In the genomic region with DNA sequence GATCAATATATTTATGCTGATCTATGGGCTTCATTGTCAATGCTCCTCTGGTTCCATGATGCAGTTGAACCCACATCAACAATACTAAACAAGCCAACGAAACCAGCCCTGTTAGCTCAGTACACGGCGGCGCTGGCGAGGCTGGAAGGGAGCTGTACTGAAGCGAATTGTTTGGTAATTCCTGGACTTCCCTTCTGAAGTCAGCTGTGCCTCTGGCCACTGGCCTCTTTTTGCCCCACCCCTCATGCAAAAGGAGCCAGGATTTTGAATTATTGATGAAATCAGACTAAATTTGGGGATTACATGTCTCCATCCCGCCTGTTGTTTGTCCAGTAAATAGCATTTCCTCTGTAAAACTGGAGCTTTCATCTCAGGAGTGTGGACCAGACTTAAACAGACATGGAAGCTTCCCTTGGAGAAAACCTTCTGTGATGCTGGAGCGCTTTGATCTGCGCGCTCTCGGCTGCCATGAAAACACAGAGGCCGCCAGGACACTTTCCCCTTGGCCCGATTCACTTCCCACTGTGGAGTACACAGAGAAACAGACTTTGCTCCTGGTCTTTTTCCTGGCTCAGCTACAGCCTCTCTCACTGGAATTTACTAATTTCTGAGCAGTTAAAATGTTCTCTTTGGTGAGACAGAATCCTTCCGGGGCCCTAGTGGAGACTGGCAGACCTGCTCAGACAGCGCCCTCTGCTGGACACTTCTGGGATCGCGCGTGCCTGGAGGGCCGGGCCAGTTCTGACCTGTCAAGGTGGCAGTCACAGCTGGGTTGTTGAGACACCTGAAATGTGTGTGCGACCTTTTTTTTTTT, we compare ENCODE assay signal across 8 mouse cellular contexts.
DNase-seq lines count a peak whose midpoint lies in the region; ATAC-seq lines count a peak whose summit lies in the region.

No protein-coding gene starts in this region.

- H3K36me3 ChIP-seq in hindbrain, embryonic 13.5 days, result no peaks in the 10 kb centered on the region

- peak; percentile 40; the same call in 1 of the 2 replicates for ATAC-seq in hindbrain, embryonic 13.5 days (ENCODE audit: low FRiP score)

- H3K4me3 ChIP-seq in hindbrain, embryonic 13.5 days, result peak overlapping the region; percentile 24; the same call in 1 of the 2 replicates

- peaks cover 40% of the 10 kb centered on the region for H3K4me1 ChIP-seq in hindbrain, embryonic 13.5 days (replicated peaks)

- no peaks in the 10 kb centered on the region for H3K9me3 ChIP-seq in hindbrain, embryonic 13.5 days

- H3K27ac ChIP-seq in hindbrain, embryonic 13.5 days, result peak overlapping the region; percentile 66; the same call in 1 of the 2 replicates

- 34% methylated on average over 20 of the region's 20 CpGs for WGBS in hindbrain, embryonic 13.5 days

- peak; percentile 12 for DNase-seq in MEL-GATA-1-ER (ENCODE audit: extremely low read depth, low read depth)
- peak; percentile 93 for DNase-seq in cerebellum, adult 9-10 months
- peak; percentile 51 to 83 for DNase-seq in frontal cortex, postnatal 14 days (ENCODE audit: low spot score in 2 of 2)
- DNase-seq in layer of hippocampus, postnatal 25 days (ENCODE audit: extremely low spot score in 1 of 2, low spot score in 1 of 2), result peak; percentile 91 to 99
- peak; percentile 92 for DNase-seq in lung, postnatal 14 days
- DNase-seq in retina, embryonic 14.5 days (ENCODE audit: low spot score), result peak; percentile 91
- DNase-seq in thymus, postnatal 4 days, result peak; percentile 95

- H3K4me2 ChIP-seq in hindbrain, embryonic 13.5 days, result peak overlapping the region; percentile 40

- no peak overlapping the region for H3K9ac ChIP-seq in hindbrain, embryonic 13.5 days

- no peaks in the 10 kb centered on the region for H3K27me3 ChIP-seq in hindbrain, embryonic 13.5 days

Comparison
In these comparisons a context has a peak if more than half of its experiments do, and no peak if none do; other contexts are left out.
1. Peak in every context shown above with its lines: DNase-seq, ATAC-seq, H3K4me3 ChIP-seq and H3K27ac ChIP-seq.
2. DNase-seq: peak in every context shown above with its lines; median percentile 95 in layer of hippocampus, postnatal 25 days; 95 in thymus, postnatal 4 days; 93 in cerebellum, adult 9-10 months; 92 in lung, postnatal 14 days; 91 in retina, embryonic 14.5 days; 67 in frontal cortex, postnatal 14 days; 12 in MEL-GATA-1-ER.